Mouse (Mus musculus): ENCODE measurements around the gene 4930438A08Rik. TPM values are rescaled to one million over a fixed set of nuclear protein-coding genes. Genes with fewer than 3 reads are reported as not detected.

4930438A08Rik gene
- polyA plus RNA-seq, 1 experiment from 2014 or later, result 2.5 TPM

GRCm38 (mm10) chr11:58250550-58250949 is 24.0 kb upstream of the 4930438A08Rik start:
- Histone ChIP-seq H3K27ac (no peak overlapping the region), H3K4me3 (no peak overlapping the region), H3K27me3 (no peaks in the 10 kb centered on the region), H3K36me3 (no peaks in the 10 kb centered on the region), H3K4me2 (no peak overlapping the region), H3K9me3 (no peaks in the 10 kb centered on the region), H3K4me1 (no peaks in the 10 kb centered on the region), H3K9ac (no peak overlapping the region)
- ATAC-seq (ENCODE audit: insufficient number of reproducible peaks, low FRiP score, low TSS enrichment, low read depth), result no peak
- WGBS, result 69% methylated on average over 5 of the region's 5 CpGs

- Histone ChIP-seq H3K27me3 (no peaks in the 10 kb centered on the region), H3K36me3 (no peaks in the 10 kb centered on the region), H3K4me2 (no peak overlapping the region), H3K9me3 (no peaks in the 10 kb centered on the region), H3K27ac (no peak overlapping the region), H3K9ac (no peak overlapping the region), H3K4me3 (no peak overlapping the region), H3K4me1 (no peaks in the 10 kb centered on the region)
- 91% methylated on average over 3 of the region's 3 CpGs for WGBS
- ATAC-seq (ENCODE audit: insufficient number of reproducible peaks, low FRiP score, low TSS enrichment, low read depth), result no peak
These were observed 20.2 kb upstream of the 4930438A08Rik start for GRCm38 (mm10) chr11:58254411-58254810.

- 82% methylated on average over 5 of the region's 5 CpGs for WGBS
- Histone ChIP-seq H3K9me3 (no peaks in the 10 kb centered on the region), H3K27ac (no peak overlapping the region), H3K27me3 (no peaks in the 10 kb centered on the region), H3K4me3 (no peak overlapping the region), H3K36me3 (no peaks in the 10 kb centered on the region), H3K4me1 (no peaks in the 10 kb centered on the region), H3K9ac (no peak overlapping the region), H3K4me2 (no peak overlapping the region)
- no peak for ATAC-seq (ENCODE audit: insufficient number of reproducible peaks, low FRiP score, low TSS enrichment, low read depth)
These were observed 16.8 kb upstream of the 4930438A08Rik start for GRCm38 (mm10) chr11:58257816-58258215.

GRCm38 (mm10) chr11:58260156-58260555 is 14.4 kb upstream of the 4930438A08Rik start:
- Histone ChIP-seq H3K27me3 (no peaks in the 10 kb centered on the region), H3K4me3 (no peak overlapping the region), H3K9me3 (no peaks in the 10 kb centered on the region), H3K4me1 (no peaks in the 10 kb centered on the region), H3K27ac (no peak overlapping the region), H3K9ac (no peak overlapping the region), H3K36me3 (no peaks in the 10 kb centered on the region), H3K4me2 (no peak overlapping the region)
- 85% methylated on average over 4 of the region's 4 CpGs for WGBS
- no peak for ATAC-seq (ENCODE audit: insufficient number of reproducible peaks, low FRiP score, low TSS enrichment, low read depth)

GRCm38 (mm10) chr11:58261826-58262225 is 12.8 kb upstream of the 4930438A08Rik start:
- Histone ChIP-seq H3K27ac (no peak overlapping the region), H3K4me2 (no peak overlapping the region), H3K4me3 (no peak overlapping the region), H3K4me1 (no peaks in the 10 kb centered on the region), H3K9me3 (no peaks in the 10 kb centered on the region), H3K36me3 (no peaks in the 10 kb centered on the region), H3K9ac (no peak overlapping the region), H3K27me3 (no peaks in the 10 kb centered on the region)
- ATAC-seq (ENCODE audit: insufficient number of reproducible peaks, low FRiP score, low TSS enrichment, low read depth), result no peak
- 85% methylated on average over 4 of the region's 4 CpGs for WGBS

GRCm38 (mm10) chr11:58262336-58262735 is 12.3 kb upstream of the 4930438A08Rik start:
- H3K36me3 ChIP-seq, result no peaks in the 10 kb centered on the region
- no peak overlapping the region for H3K4me2 ChIP-seq
- no peak overlapping the region for H3K27ac ChIP-seq
- H3K4me3 ChIP-seq, result no peak overlapping the region
- H3K9ac ChIP-seq, result no peak overlapping the region
- H3K9me3 ChIP-seq, result no peaks in the 10 kb centered on the region
- H3K27me3 ChIP-seq, result no peaks in the 10 kb centered on the region
- 94% methylated on average over 3 of the region's 3 CpGs for WGBS
- no peak for ATAC-seq (ENCODE audit: insufficient number of reproducible peaks, low FRiP score, low TSS enrichment, low read depth)
- H3K4me1 ChIP-seq, result no peaks in the 10 kb centered on the region

GRCm38 (mm10) chr11:58263516-58263915 is 11.1 kb upstream of the 4930438A08Rik start:
- ATAC-seq (ENCODE audit: insufficient number of reproducible peaks, low FRiP score, low TSS enrichment, low read depth), result no peak
- WGBS, result 70% methylated on average over 2 of the region's 2 CpGs
- Histone ChIP-seq H3K27ac (no peak overlapping the region), H3K4me1 (no peaks in the 10 kb centered on the region), H3K36me3 (no peaks in the 10 kb centered on the region), H3K27me3 (no peaks in the 10 kb centered on the region), H3K9ac (no peak overlapping the region), H3K9me3 (no peaks in the 10 kb centered on the region), H3K4me2 (no peak overlapping the region), H3K4me3 (no peak overlapping the region)

- Histone ChIP-seq H3K27ac (no peak overlapping the region), H3K27me3 (no peaks in the 10 kb centered on the region), H3K4me2 (no peak overlapping the region), H3K4me3 (no peak overlapping the region), H3K4me1 (no peaks in the 10 kb centered on the region), H3K36me3 (no peaks in the 10 kb centered on the region), H3K9me3 (no peaks in the 10 kb centered on the region), H3K9ac (no peak overlapping the region)
- 82% methylated on average over 9 of the region's 9 CpGs for WGBS
- ATAC-seq (ENCODE audit: insufficient number of reproducible peaks, low FRiP score, low TSS enrichment, low read depth), result no peak
These were observed 10.1 kb upstream of the 4930438A08Rik start for GRCm38 (mm10) chr11:58264546-58264945.

- H3K36me3 ChIP-seq, result no peaks in the 10 kb centered on the region
- no peaks in the 10 kb centered on the region for H3K9me3 ChIP-seq
- no peak overlapping the region for H3K4me2 ChIP-seq
- WGBS, result 78% methylated on average over 3 of the region's 3 CpGs
- no peak overlapping the region for H3K9ac ChIP-seq
- ATAC-seq (ENCODE audit: insufficient number of reproducible peaks, low FRiP score, low TSS enrichment, low read depth), result no peak
- H3K4me3 ChIP-seq, result no peak overlapping the region
- no peaks in the 10 kb centered on the region for H3K27me3 ChIP-seq
- H3K27ac ChIP-seq, result no peak overlapping the region
- no peaks in the 10 kb centered on the region for H3K4me1 ChIP-seq
These were observed 6.3 kb upstream of the 4930438A08Rik start for GRCm38 (mm10) chr11:58268285-58268684.

- H3K4me2 ChIP-seq, result no peak overlapping the region
- no peak overlapping the region for H3K27ac ChIP-seq
- ATAC-seq (ENCODE audit: insufficient number of reproducible peaks, low FRiP score, low TSS enrichment, low read depth), result no peak
- H3K4me3 ChIP-seq, result no peak overlapping the region
- WGBS, result 82% methylated on average over 4 of the region's 4 CpGs
- H3K27me3 ChIP-seq, result no peaks in the 10 kb centered on the region
- no peaks in the 10 kb centered on the region for H3K9me3 ChIP-seq
- no peaks in the 10 kb centered on the region for H3K36me3 ChIP-seq
- H3K4me1 ChIP-seq, result no peaks in the 10 kb centered on the region
- H3K9ac ChIP-seq, result no peak overlapping the region
These were observed 1.2 kb downstream of the 4930438A08Rik start for GRCm38 (mm10) chr11:58275756-58276155.

- Histone ChIP-seq H3K9me3 (no peaks in the 10 kb centered on the region), H3K9ac (no peak overlapping the region), H3K27ac (no peak overlapping the region), H3K4me1 (no peaks in the 10 kb centered on the region), H3K36me3 (no peaks in the 10 kb centered on the region), H3K4me2 (no peak overlapping the region), H3K4me3 (no peak overlapping the region), H3K27me3 (0 out of 2 replicates have a peak, but pooled peaks cover 2% of the 10 kb centered on the region)
- WGBS, result 81% methylated on average over 13 of the region's 13 CpGs
- no peak for ATAC-seq (ENCODE audit: insufficient number of reproducible peaks, low FRiP score, low TSS enrichment, low read depth)
These were observed 7.4 kb downstream of the 4930438A08Rik start for GRCm38 (mm10) chr11:58281970-58282496.

GRCm38 (mm10) chr11:58282518-58282917 is 7.9 kb downstream of the 4930438A08Rik start:
- 72% methylated on average over 5 of the region's 5 CpGs for WGBS
- no peak for ATAC-seq (ENCODE audit: insufficient number of reproducible peaks, low FRiP score, low TSS enrichment, low read depth)
- no peaks in the 10 kb centered on the region for H3K36me3 ChIP-seq

More at GRCm38 (mm10) chr11:58282518-58282917, 7.9 kb downstream of the 4930438A08Rik start:
- Histone ChIP-seq H3K27ac (no peak overlapping the region), H3K4me2 (no peak overlapping the region), H3K9me3 (no peaks in the 10 kb centered on the region), H3K27me3 (0 out of 2 replicates have a peak, but pooled peaks cover 2% of the 10 kb centered on the region), H3K9ac (no peak overlapping the region), H3K4me3 (no peak overlapping the region), H3K4me1 (no peaks in the 10 kb centered on the region)

Measured in limb, embryonic 15.5 days (tissue).